Mouse (Mus musculus) heart, adult 8-10 months (tissue): ENCODE measurements at regions not wholly inside any gene's neighbourhood (a gene's known extent, or its start where the extent isn't known, plus 50 kb on each side); places are given as distances from the start of the nearest gene placed in this dataset.

Experiments
- DNase-seq: peaks from one replicate; pipeline ENCODE4 v3.0.0; 2022; ENCODE audit warnings: low spot score

DNA sequence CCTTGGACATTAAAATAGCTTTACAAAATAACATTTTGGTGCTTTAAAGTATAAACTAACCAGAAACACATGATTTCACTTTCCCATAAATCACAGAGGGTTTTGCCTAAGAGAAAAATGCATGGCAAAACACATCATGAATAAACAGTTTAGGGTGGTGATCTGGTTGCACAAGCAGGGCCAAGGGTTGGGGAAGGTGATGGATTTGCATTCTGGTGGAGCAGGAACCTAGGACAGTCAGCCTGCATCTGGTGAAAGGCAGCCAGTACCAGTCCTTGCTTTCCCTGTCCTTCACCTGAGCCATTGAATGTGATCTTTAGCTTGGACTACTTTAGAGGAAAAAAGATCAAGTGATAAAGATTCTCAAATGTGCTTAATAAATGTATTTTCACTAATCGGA is 138.1 kb downstream of the Fgf9 start:
- no peak for DNase-seq

GRCm38 (mm10) chr14:58202607-58203295 is 132.4 kb downstream of the Fgf9 start:
- DNase-seq = no peak

DNA sequence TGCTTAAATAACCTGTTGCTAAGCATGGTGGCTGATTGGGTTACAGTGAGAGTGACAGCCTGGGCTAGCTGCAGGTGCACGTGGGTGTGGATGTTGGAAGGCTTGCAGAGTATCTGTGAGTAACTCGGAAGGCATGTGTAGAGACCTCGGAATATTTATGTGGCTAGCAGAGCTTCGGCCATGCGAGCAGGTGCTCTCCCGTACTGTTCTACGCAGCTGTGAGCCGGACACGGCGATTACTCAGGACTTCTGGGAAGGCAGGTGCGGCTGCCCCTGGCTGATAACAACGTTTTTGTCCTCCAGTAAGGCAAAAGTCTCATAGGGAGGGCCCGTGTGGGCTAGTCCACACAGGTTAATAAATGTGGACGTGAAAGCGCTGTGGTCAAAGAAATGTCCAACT is 119.6 kb downstream of the Fgf9 start:
- no peak for DNase-seq

GRCm38 (mm10) chr14:58182869-58183268 is 112.5 kb downstream of the Fgf9 start:
- no peak for DNase-seq

DNA sequence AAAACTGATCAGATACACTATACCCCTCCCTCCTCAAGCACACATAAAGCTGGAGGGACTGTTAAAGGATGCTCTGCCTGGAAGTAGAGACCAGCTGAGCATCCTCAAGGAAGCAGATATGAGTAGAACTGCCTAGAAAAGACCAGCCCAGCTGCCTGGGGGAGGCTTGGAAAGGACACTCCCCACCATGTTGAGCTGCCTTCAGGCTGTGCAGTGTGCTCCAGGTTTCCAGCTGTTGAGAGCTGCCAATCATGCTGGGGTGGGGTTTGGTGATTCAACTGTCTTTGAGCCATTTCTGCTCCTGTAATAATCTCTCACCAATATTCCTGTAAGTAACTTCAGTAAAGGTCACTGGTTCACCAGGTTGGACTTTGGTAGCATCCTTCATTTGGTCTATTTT is 110.4 kb downstream of the Fgf9 start:
- DNase-seq = no peak

DNA sequence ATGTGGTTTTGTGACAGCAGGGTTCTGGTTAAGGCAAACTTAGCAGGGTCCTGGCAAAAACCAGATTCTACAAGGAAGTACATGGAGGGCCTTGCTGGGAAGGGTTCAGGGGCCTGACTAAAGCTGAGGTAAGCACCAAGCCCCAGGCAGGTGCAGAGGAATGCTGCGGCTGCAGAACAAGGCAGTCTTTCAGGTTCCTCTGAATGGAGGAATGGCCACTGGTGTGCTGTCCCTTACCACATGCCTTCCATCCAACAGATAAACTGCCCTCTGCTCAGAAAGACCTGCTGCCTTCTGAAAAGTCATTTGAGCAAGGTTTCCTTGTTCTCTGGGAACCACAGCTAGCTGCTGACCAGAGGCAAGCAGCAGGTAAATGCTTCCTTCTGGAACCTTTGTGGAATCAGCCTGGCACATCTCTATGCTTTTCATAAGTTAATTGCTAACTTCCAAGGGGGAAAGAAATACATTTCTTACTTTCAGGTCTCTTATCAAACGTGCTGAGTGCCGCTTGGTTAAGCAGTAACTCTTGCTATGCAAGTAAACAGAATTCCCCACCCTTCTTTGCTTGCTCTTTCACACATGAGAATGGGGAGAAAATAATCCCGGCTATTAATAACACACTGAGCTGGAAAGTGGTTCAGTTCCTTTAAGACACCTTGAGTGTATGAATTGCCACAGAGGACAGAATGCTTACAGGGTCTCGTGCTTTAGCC is 105.5 kb downstream of the Fgf9 start:
- no peak for DNase-seq

GRCm38 (mm10) chr14:58174512-58174911 is 104.2 kb downstream of the Fgf9 start:
- DNase-seq = no peak

GRCm38 (mm10) chr14:58168920-58169319 is 98.6 kb downstream of the Fgf9 start:
- DNase-seq = no peak
